Mouse (Mus musculus) liver, adult 10 weeks (tissue): ENCODE measurements around the gene Gnb2. TPM values are rescaled to one million over a fixed set of nuclear protein-coding genes. Genes with fewer than 3 reads are reported as not detected.

Source experiments
- polyA plus RNA-seq: library from polyadenylated mRNA; stranded (reverse); fragments of 350-450 nt; fragmentation: Illumina TruSeq; extraction: RNeasy Lipid Tissue Mini Kit (QIAGEN cat#74804); gene quantifications from one replicate; pipeline ENCODE4 v1.2.3, GENCODE M21; 2014; ENCODE audit warnings: low read depth, low replicate concordance

The Gnb2 gene
- 5.5 TPM for polyA plus RNA-seq

GRCm38 (mm10) chr5:137533117-137533827 is at the start of gene Gnb2, which contains the start of gene Epo:
Gene Gnb2, minus strand, starts transcription at chr5:137533510.
Gene Epo, minus strand, starts transcription at chr5:137533242.

GRCm38 (mm10) chr5:137569665-137570064 is 36.4 kb upstream of the Gnb2 start, which contains the start of gene Tfr2:
Gene Tfr2, plus strand, starts transcription at chr5:137569840.

GRCm38 (mm10) chr5:137553411-137553837 is 20.1 kb upstream of the Gnb2 start, which contains the start of gene Actl6b:
Gene Actl6b, plus strand, starts transcription at chr5:137553517.

GRCm38 (mm10) chr5:137518436-137518835 is 14.9 kb downstream of the Gnb2 start, which contains the start of gene Gigyf1:
Gene Gigyf1, plus strand, starts transcription at chr5:137518548.

GRCm38 (mm10) chr5:137501709-137502666 is 31.3 kb downstream of the Gnb2 start, which contains the start of gene Pop7:
Gene Pop7, minus strand, starts transcription at chr5:137502518.

Other genes starting within 250 kb of the Gnb2 start
- gene Ache, start 246.0 kb downstream of the Gnb2 start, polyA plus RNA-seq = not detected
- gene Ufsp1, start 238.9 kb downstream of the Gnb2 start, polyA plus RNA-seq = 0.93 TPM
- 19.3 TPM for gene Srrt, start 225.8 kb downstream of the Gnb2 start, polyA plus RNA-seq
- gene Trip6, start 219.1 kb downstream of the Gnb2 start, polyA plus RNA-seq = 0.19 TPM
- 0.21 TPM for gene Slc12a9, start 199.9 kb downstream of the Gnb2 start, polyA plus RNA-seq
- 2.0 TPM for gene Ephb4, start 183.4 kb downstream of the Gnb2 start, polyA plus RNA-seq
- gene Zan, start 56.4 kb downstream of the Gnb2 start, polyA plus RNA-seq = not detected
- not detected for gene Pop7, start 31.0 kb downstream of the Gnb2 start, polyA plus RNA-seq
- gene Gigyf1, start 15.0 kb downstream of the Gnb2 start, polyA plus RNA-seq = 1.5 TPM
- gene Epo, start 268 bp downstream of the Gnb2 start, polyA plus RNA-seq = not detected
- not detected for gene Actl6b, start 20.0 kb upstream of the Gnb2 start, polyA plus RNA-seq
- gene Tfr2, start 36.3 kb upstream of the Gnb2 start, polyA plus RNA-seq = 32.0 TPM
- gene Mospd3, start 67.5 kb upstream of the Gnb2 start, polyA plus RNA-seq = 1.3 TPM
- 0.64 TPM for gene Pcolce, start 80.3 kb upstream of the Gnb2 start, polyA plus RNA-seq
- not detected for gene Fbxo24, start 95.5 kb upstream of the Gnb2 start, polyA plus RNA-seq
- 0.40 TPM for gene Lrch4, start 95.6 kb upstream of the Gnb2 start, polyA plus RNA-seq
- not detected for gene Gm20605, start 95.7 kb upstream of the Gnb2 start, polyA plus RNA-seq
- not detected for gene Sap25, start 107.8 kb upstream of the Gnb2 start, polyA plus RNA-seq
- not detected for gene Irs3, start 112.2 kb upstream of the Gnb2 start, polyA plus RNA-seq
- gene Agfg2, start 151.2 kb upstream of the Gnb2 start, polyA plus RNA-seq = 10.3 TPM
- not detected for gene Nyap1, start 208.1 kb upstream of the Gnb2 start, polyA plus RNA-seq
- 0.79 TPM for gene Tsc22d4, start 212.2 kb upstream of the Gnb2 start, polyA plus RNA-seq
- gene Ppp1r35, start 245.3 kb upstream of the Gnb2 start, polyA plus RNA-seq = 2.5 TPM